Mouse (Mus musculus): ENCODE measurements around the gene Srebf2. TPM values are rescaled to one million over a fixed set of nuclear protein-coding genes. Genes with fewer than 3 reads are reported as not detected.

Srebf2 gene
- total RNA-seq, 2 experiments from 2014 or later = 9.9 to 12.9 TPM

GRCm38 (mm10) chr15:82206365-82207104, 59.6 kb downstream of the Srebf2 start:
- peak; percentile 79 for DNase-seq (ENCODE audit: low spot score)

GRCm38 (mm10) chr15:82207105-82207459, 60.1 kb downstream of the Srebf2 start:
- DNase-seq (ENCODE audit: low spot score) = no peak

- DNase-seq (ENCODE audit: low spot score) = no peak
These were observed 60.7 kb downstream of the Srebf2 start for GRCm38 (mm10) chr15:82207504-82208219.

- no peak for DNase-seq (ENCODE audit: low spot score)
These were observed 61.3 kb downstream of the Srebf2 start for GRCm38 (mm10) chr15:82208307-82208706.

GRCm38 (mm10) chr15:82209295-82210050, 62.5 kb downstream of the Srebf2 start:
- no peak for DNase-seq (ENCODE audit: low spot score)

GRCm38 (mm10) chr15:82210801-82211200, 63.8 kb downstream of the Srebf2 start:
- no peak for DNase-seq (ENCODE audit: low spot score)

GRCm38 (mm10) chr15:82211281-82211680, 64.3 kb downstream of the Srebf2 start:
- no peak for DNase-seq (ENCODE audit: low spot score)

GRCm38 (mm10) chr15:82211911-82212751, 65.2 kb downstream of the Srebf2 start:
- no peak for DNase-seq (ENCODE audit: low spot score)

GRCm38 (mm10) chr15:82212752-82213063, 65.7 kb downstream of the Srebf2 start, which contains the start of gene Shisa8:
Shisa8 (minus strand) TSS chr15:82212815.
- no peak for DNase-seq (ENCODE audit: low spot score)

GRCm38 (mm10) chr15:82213222-82213621, 66.2 kb downstream of the Srebf2 start:
- no peak for DNase-seq (ENCODE audit: low spot score)

GRCm38 (mm10) chr15:82215332-82216046, 68.5 kb downstream of the Srebf2 start:
- no peak for DNase-seq (ENCODE audit: low spot score)

GRCm38 (mm10) chr15:82216142-82216827, 69.3 kb downstream of the Srebf2 start:
- no peak for DNase-seq (ENCODE audit: low spot score)

GRCm38 (mm10) chr15:82217039-82217438, 70.1 kb downstream of the Srebf2 start:
- no peak for DNase-seq (ENCODE audit: low spot score)

- DNase-seq (ENCODE audit: low spot score) = no peak
These were observed 71.0 kb downstream of the Srebf2 start for GRCm38 (mm10) chr15:82217980-82218379.

GRCm38 (mm10) chr15:82218778-82219666, 72.0 kb downstream of the Srebf2 start:
- no peak for DNase-seq (ENCODE audit: low spot score)

- DNase-seq (ENCODE audit: low spot score) = no peak
These were observed 73.2 kb downstream of the Srebf2 start for GRCm38 (mm10) chr15:82220003-82220675.

- DNase-seq (ENCODE audit: low spot score) = no peak
These were observed 74.3 kb downstream of the Srebf2 start for GRCm38 (mm10) chr15:82221104-82221860.

GRCm38 (mm10) chr15:82223251-82223650, 76.3 kb downstream of the Srebf2 start:
- DNase-seq (ENCODE audit: low spot score) = no peak
